In genomic region chr15:63689788-63690575, GRCm38 (mm10) we compare ENCODE assay signal across 23 mouse cellular contexts.
DNase-seq lines count a peak whose midpoint lies in the region; ATAC-seq and TF ChIP-seq lines count a peak whose summit lies in the region.
"Had no signal": no experiment of that assay in that cellular context is flagged by ENCODE, and none has a peak within 500 bp of the region (broad histone marks: within the 10 kb centered on the region; RNA-seq: fewer than 3 reads in every experiment).

No protein-coding gene starts in this region.

- no peaks in the 10 kb centered on the region for H3K9me3 ChIP-seq in kidney, postnatal 0 days (replicated peaks; ENCODE audit: low read length)
- H3K9me3 ChIP-seq in stomach, embryonic 15.5 days: no peaks in the 10 kb centered on the region
- H3K9me3 ChIP-seq: heart, embryonic 10.5 days; limb, embryonic 15.5 days; lung, embryonic 15.5 days; midbrain, embryonic 10.5 days; neural tube, embryonic 13.5 days had no signal

- ATAC-seq in kidney, postnatal 0 days (replicated peaks; ENCODE audit: low FRiP score, low read depth): no peak; the same call in 1 of the 2 replicates
- no peak for ATAC-seq in stomach, embryonic 15.5 days (ENCODE audit: insufficient read depth, low FRiP score, low read depth)
- ATAC-seq: hindbrain, embryonic 16.5 days; midbrain, embryonic 16.5 days had no signal

- no peak for TF ChIP-seq CTCF in kidney, postnatal 0 days (IDR thresholded peaks at IDR 0.05; ENCODE audit: low read depth)

- no peak overlapping the region for H3K4me3 ChIP-seq in kidney, postnatal 0 days (replicated peaks; ENCODE audit: low read depth, low read length)
- no peak overlapping the region for H3K4me3 ChIP-seq in stomach, embryonic 15.5 days (replicated peaks)
- H3K4me3 ChIP-seq: erythroblast, embryonic 14.5 days; gastrocnemius, adult 2 months; heart, embryonic 10.5 days; limb, embryonic 15.5 days; lung, embryonic 15.5 days; midbrain, embryonic 10.5 days; myocyte; neural tube, embryonic 13.5 days had no signal

- H3K36me3 ChIP-seq in kidney, postnatal 0 days (ENCODE audit: insufficient read depth, low read length): no peaks in the 10 kb centered on the region
- no peaks in the 10 kb centered on the region for H3K36me3 ChIP-seq in stomach, embryonic 15.5 days
- H3K36me3 ChIP-seq: heart, embryonic 10.5 days; limb, embryonic 15.5 days; lung, embryonic 15.5 days; midbrain, embryonic 10.5 days; neural tube, embryonic 13.5 days had no signal

- no peak overlapping the region for H3K9ac ChIP-seq in kidney, postnatal 0 days (ENCODE audit: low read depth, low read length)
- no peak overlapping the region for H3K9ac ChIP-seq in stomach, embryonic 15.5 days
- H3K9ac ChIP-seq: limb, embryonic 15.5 days; liver, embryonic 14.5 days; lung, embryonic 15.5 days; neural tube, embryonic 13.5 days had no signal

- 45% methylated on average over 5 of the region's 5 CpGs for WGBS in kidney, postnatal 0 days
- 56% methylated on average over 5 of the region's 5 CpGs for WGBS in stomach, embryonic 15.5 days

- no peak overlapping the region for H3K4me2 ChIP-seq in kidney, postnatal 0 days (ENCODE audit: low read length)
- no peak overlapping the region for H3K4me2 ChIP-seq in stomach, embryonic 15.5 days
- H3K4me2 ChIP-seq: limb, embryonic 15.5 days; lung, embryonic 15.5 days; neural tube, embryonic 13.5 days had no signal

- no peak overlapping the region for H3K27ac ChIP-seq in kidney, postnatal 0 days
- peak overlapping the region; percentile 4; the same call in 1 of the 2 replicates for H3K27ac ChIP-seq in stomach, embryonic 15.5 days
- H3K27ac ChIP-seq: gastrocnemius, adult 2 months; heart, embryonic 10.5 days; limb, embryonic 15.5 days; liver, embryonic 14.5 days; midbrain, embryonic 10.5 days; neural tube, embryonic 13.5 days had no signal

- no peaks in the 10 kb centered on the region for H3K4me1 ChIP-seq in kidney, postnatal 0 days (replicated peaks; ENCODE audit: insufficient read depth, low read length)
- H3K4me1 ChIP-seq in stomach, embryonic 15.5 days: no peaks in the 10 kb centered on the region
- H3K4me1 ChIP-seq: limb, embryonic 15.5 days; neural tube, embryonic 13.5 days had no signal

- intact Hi-C loops in heart, postnatal 36 days (cut with DNase I): no loop called here

- peak; percentile 10 for DNase-seq in embryo, embryonic 10 days (ENCODE audit: low spot score)
- DNase-seq in embryo, embryonic 10.5 days (ENCODE audit: low spot score): no peak
- DNase-seq in heart, adult 11 months: peak; percentile 24
- no peak for DNase-seq in heart, postnatal 36 days
- DNase-seq in kidney, postnatal 0 days (ENCODE audit: low spot score): peak; percentile 8
- DNase-seq in kidney, postnatal 14 days: no peak
- DNase-seq: cerebellum, adult 9-10 months; gastrocnemius, adult 2 months; kidney, adult 8-10 months; left cerebral cortex, postnatal 4 days; thymus, adult 18-20 months; thymus, postnatal 36 days had no signal

- no peaks in the 10 kb centered on the region for H3K27me3 ChIP-seq in kidney, postnatal 0 days (ENCODE audit: insufficient read depth, low read length)
- H3K27me3 ChIP-seq in stomach, embryonic 15.5 days (replicated peaks): no peaks in the 10 kb centered on the region
- H3K27me3 ChIP-seq: limb, embryonic 15.5 days; lung, embryonic 15.5 days; neural tube, embryonic 13.5 days had no signal

Comparison
In these comparisons a context has a peak if more than half of its experiments do, and no peak if none do; other contexts are left out.
1. DNase-seq: peak in embryo, embryonic 10 days (single experiment), heart, adult 11 months (single experiment) and kidney, postnatal 0 days (single experiment); none in embryo, embryonic 10.5 days (single experiment), heart, postnatal 36 days (0 of 2) and kidney, postnatal 14 days (single experiment).